Mouse (Mus musculus) kidney, adult 9 months (tissue): ENCODE data around the gene Slx4ip.

Experiments
- DNase-seq: peaks from one replicate; pipeline ENCODE4 v3.0.0; 2022

Slx4ip gene

GRCm38 (mm10) chr2:136947937-136948336, 56.9 kb downstream of the Slx4ip start:
- peak; percentile 35 for DNase-seq

GRCm38 (mm10) chr2:136952238-136952637, 61.2 kb downstream of the Slx4ip start:
- DNase-seq = peak; percentile 85

GRCm38 (mm10) chr2:136955726-136956571, 64.9 kb downstream of the Slx4ip start:
- no peak for DNase-seq

GRCm38 (mm10) chr2:136958697-136959096, 67.7 kb downstream of the Slx4ip start:
- DNase-seq = no peak

- DNase-seq = no peak
Measured at GRCm38 (mm10) chr2:136975774-136976173, 84.8 kb downstream of the Slx4ip start.

- no peak for DNase-seq
Measured at GRCm38 (mm10) chr2:136979056-136979772, 88.2 kb downstream of the Slx4ip start.

GRCm38 (mm10) chr2:136981062-136981879, 90.3 kb downstream of the Slx4ip start:
- no peak for DNase-seq

- no peak for DNase-seq
Measured at GRCm38 (mm10) chr2:136983959-136984358, 92.9 kb downstream of the Slx4ip start.

- no peak for DNase-seq
Measured at GRCm38 (mm10) chr2:136985998-136986730, 95.1 kb downstream of the Slx4ip start.

- DNase-seq = no peak
Measured at GRCm38 (mm10) chr2:136993116-136993515, 102.1 kb downstream of the Slx4ip start.

GRCm38 (mm10) chr2:136997104-136997503, 106.1 kb downstream of the Slx4ip start:
- DNase-seq = peak; percentile 39

GRCm38 (mm10) chr2:137002031-137002430, 111.0 kb downstream of the Slx4ip start:
- no peak for DNase-seq

GRCm38 (mm10) chr2:137006656-137007055, 115.6 kb downstream of the Slx4ip start:
- DNase-seq = peak; percentile 19

- DNase-seq = no peak
Measured at GRCm38 (mm10) chr2:137011980-137012379, 121.0 kb downstream of the Slx4ip start.

- peak; percentile 33 for DNase-seq
Measured at GRCm38 (mm10) chr2:137013151-137013550, 122.1 kb downstream of the Slx4ip start.

- DNase-seq = no peak
Measured at GRCm38 (mm10) chr2:137013811-137014350, 122.9 kb downstream of the Slx4ip start.

- DNase-seq = no peak
Measured at GRCm38 (mm10) chr2:137014423-137014822, 123.4 kb downstream of the Slx4ip start.

GRCm38 (mm10) chr2:137044122-137044521, 153.1 kb downstream of the Slx4ip start:
- DNase-seq = no peak

- no peak for DNase-seq
Measured at GRCm38 (mm10) chr2:137049367-137049766, 158.3 kb downstream of the Slx4ip start.

- no peak for DNase-seq
Measured at GRCm38 (mm10) chr2:137049906-137050305, 158.9 kb downstream of the Slx4ip start.

- DNase-seq = no peak
Measured at GRCm38 (mm10) chr2:137063829-137064228, 172.8 kb downstream of the Slx4ip start.

- no peak for DNase-seq
Measured at GRCm38 (mm10) chr2:137064513-137064912, 173.5 kb downstream of the Slx4ip start.
